Mouse (Mus musculus) erythroblast, embryonic 14.5 days (primary cell): Measurements from ENCODE around the gene Olfr2. TPM values are rescaled to one million over a fixed set of nuclear protein-coding genes. Genes with fewer than 3 reads are reported as not detected.
"Not testable (repeated sequence)": the region's sequence is repeated elsewhere in the genome, so short reads cannot be mapped to it uniquely, and the experiment has no call there.

Source experiments
- H3K27me3 ChIP-seq: 2 replicates; pipeline ENCODE4 v1.6.1; 2012; ENCODE audit warnings: inconsistent platforms; ENCODE audit not compliant: control insufficient read depth
- H3K36me3 ChIP-seq: 2 replicates; pipeline ENCODE4 v1.6.1; 2012; ENCODE audit warnings: mild to moderate bottlenecking, inconsistent platforms; ENCODE audit not compliant: control insufficient read depth
- H3K4me1 ChIP-seq: 2 replicates; pipeline ENCODE4 v1.6.1; 2012; ENCODE audit warnings: inconsistent platforms; ENCODE audit not compliant: control insufficient read depth
- H3K4me3 ChIP-seq: replicated peaks from 2 replicates; pipeline ENCODE3; 2012; ENCODE audit warnings: moderate library complexity, mild to moderate bottlenecking, inconsistent platforms
- H3K9me3 ChIP-seq: 2 replicates; pipeline ENCODE4 v1.6.1; 2012; ENCODE audit warnings: low read length, inconsistent platforms, mixed read lengths; ENCODE audit not compliant: control insufficient read depth
- GATA1 ChIP-seq: IDR thresholded peaks from 2 replicates; pipeline ENCODE4 v1.6.1; 2012; ENCODE audit warnings: low read length, inconsistent platforms, mixed read lengths
- TAL1 ChIP-seq: IDR thresholded peaks from 3 replicates; pipeline ENCODE4 v1.6.1; 2012; ENCODE audit warnings: low read length, inconsistent platforms, mixed read lengths
- polyA plus RNA-seq: library from polyadenylated mRNA; stranded (reverse); fragments of >175 nt; gene quantifications from 2 replicates; pipeline ENCODE4 v1.2.3, GENCODE M21; 2012

Olfr2 gene
- polyA plus RNA-seq, 1 experiment: not detected

- no peaks in the 10 kb centered on the region for H3K36me3 ChIP-seq
- no peak within 1 kb of the TSS for H3K4me3 ChIP-seq
- no peaks in the 10 kb centered on the region for H3K9me3 ChIP-seq
- TF ChIP-seq GATA1 (no peak), TAL1 (no peak)
- no peaks in the 10 kb centered on the region for H3K27me3 ChIP-seq
- no peaks in the 10 kb centered on the region for H3K4me1 ChIP-seq
These were observed 30.5 kb downstream of the Olfr2 start, which contains the start of gene Olfr711 for GRCm38 (mm10) chr7:106975353-106975752. Gene Olfr711 (minus strand): TSS chr7:106975453.

GRCm38 (mm10) chr7:106967503-106967902 lies 38.4 kb downstream of the Olfr2 start:
- H3K27me3 ChIP-seq, H3K4me1 ChIP-seq, H3K4me3 ChIP-seq, H3K36me3 ChIP-seq, H3K9me3 ChIP-seq: not testable (repeated sequence)

- Histone ChIP-seq H3K36me3 (no peaks in the 10 kb centered on the region), H3K4me1 (no peaks in the 10 kb centered on the region), H3K27me3 (no peaks in the 10 kb centered on the region), H3K4me3 (no peak within 1 kb of the TSS), H3K9me3 (no peaks in the 10 kb centered on the region)
- TF ChIP-seq TAL1: no peak
- TF ChIP-seq GATA1: no peak
These were observed 42.0 kb downstream of the Olfr2 start, which contains the start of gene Olfr6 for GRCm38 (mm10) chr7:106963837-106964236. Gene Olfr6 (minus strand): TSS chr7:106963937.

DNA sequence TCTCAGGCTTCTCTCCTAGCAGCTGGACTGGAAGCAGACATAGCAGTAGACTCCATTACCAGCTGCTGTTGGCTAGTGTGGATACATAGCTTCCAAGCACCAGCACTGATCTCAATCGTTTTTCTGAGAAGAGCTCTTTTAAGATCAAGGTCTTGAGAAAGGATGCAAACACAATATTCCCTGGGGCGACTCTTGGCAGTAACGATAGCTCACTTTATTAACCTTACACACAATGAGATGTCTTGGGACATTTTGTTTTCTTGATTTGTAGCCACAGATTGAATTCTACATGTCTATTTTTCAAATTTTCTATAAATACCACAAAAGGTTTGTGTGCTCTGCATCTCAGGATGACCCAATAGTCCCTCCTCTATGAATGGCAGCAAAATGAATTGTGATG lies 57.7 kb downstream of the Olfr2 start, which contains the start of gene Olfr710:
Gene Olfr710, minus strand, starts transcription at position 101 of the 400 bp plus-strand sequence.
- H3K36me3 ChIP-seq: no peaks in the 10 kb centered on the region

More for the DNA sequence above, 57.7 kb downstream of the Olfr2 start, which contains the start of gene Olfr710:
- no peak within 1 kb of the TSS for H3K4me3 ChIP-seq
- no peaks in the 10 kb centered on the region for H3K4me1 ChIP-seq
- no peaks in the 10 kb centered on the region for H3K27me3 ChIP-seq
- H3K9me3 ChIP-seq: no peaks in the 10 kb centered on the region
- TF ChIP-seq TAL1: no peak
- no peak for TF ChIP-seq GATA1

Other genes starting within 250 kb of the Olfr2 start
- gene Olfr699, start 212.9 kb downstream of the Olfr2 start, polyA plus RNA-seq: not detected in 2 replicates
- gene Olfr700, start 197.2 kb downstream of the Olfr2 start, polyA plus RNA-seq: not detected in 2 replicates
- gene Olfr701, start 191.9 kb downstream of the Olfr2 start, polyA plus RNA-seq: 0.01 TPM in 1 of 2 replicates, not detected in the other
- not detected in 2 replicates for gene Olfr702, start 172.2 kb downstream of the Olfr2 start, polyA plus RNA-seq
- gene Olfr703, start 162.7 kb downstream of the Olfr2 start, polyA plus RNA-seq: not detected in 2 replicates
- gene Olfr704, start 142.9 kb downstream of the Olfr2 start, polyA plus RNA-seq: not detected in 2 replicates
- gene Olfr705, start 129.2 kb downstream of the Olfr2 start, polyA plus RNA-seq: 0.01 TPM in 1 of 2 replicates, not detected in the other
- gene Olfr706, start 117.9 kb downstream of the Olfr2 start, polyA plus RNA-seq: not detected in 2 replicates
- gene Olfr707, start 104.8 kb downstream of the Olfr2 start, polyA plus RNA-seq: not detected in 2 replicates
- 0.02 TPM in 1 of 2 replicates, not detected in the other for gene Olfr1532-ps1, start 98.1 kb downstream of the Olfr2 start, polyA plus RNA-seq
- gene Olfr709-ps1, start 73.9 kb downstream of the Olfr2 start, polyA plus RNA-seq: not detected in 2 replicates
- not detected in 2 replicates for gene Olfr710, start 57.8 kb downstream of the Olfr2 start, polyA plus RNA-seq
- 0.01 TPM in 1 of 2 replicates, not detected in the other for gene Olfr6, start 42.1 kb downstream of the Olfr2 start, polyA plus RNA-seq
- 0.02 TPM in 1 of 2 replicates, not detected in the other for gene Olfr711, start 30.6 kb downstream of the Olfr2 start, polyA plus RNA-seq
- not detected in 2 replicates for gene Olfr713, start 25.1 kb upstream of the Olfr2 start, polyA plus RNA-seq
- not detected in 2 replicates for gene Olfr714, start 64.9 kb upstream of the Olfr2 start, polyA plus RNA-seq
- not detected in 2 replicates for gene Olfr17, start 87.1 kb upstream of the Olfr2 start, polyA plus RNA-seq
- gene Olfr715b, start 104.3 kb upstream of the Olfr2 start, polyA plus RNA-seq: not detected in 2 replicates
- not detected in 2 replicates for gene Olfr715, start 125.0 kb upstream of the Olfr2 start, polyA plus RNA-seq
- not detected in 2 replicates for gene Olfr716, start 132.3 kb upstream of the Olfr2 start, polyA plus RNA-seq
- gene Nlrp14, start 160.9 kb upstream of the Olfr2 start, polyA plus RNA-seq: not detected in 2 replicates
- not detected in 2 replicates for gene Rbmxl2, start 203.4 kb upstream of the Olfr2 start, polyA plus RNA-seq